Mouse (Mus musculus): Measurements from ENCODE around the gene Twnk. TPM values are rescaled to one million over a fixed set of nuclear protein-coding genes. Genes with fewer than 3 reads are reported as not detected.

Gene Twnk
- polyA plus RNA-seq (2015; fragmentation: Nextera tagmentation; extraction: Ambion mirVana), result 12.9 and 15.8 TPM in 2 replicates

- H3K36me3 ChIP-seq, result peaks cover 45% of the 10 kb centered on the region
- WGBS, result 12% methylated on average over 16 of the region's 16 CpGs
- H3K9ac ChIP-seq (replicated peaks), result peak within 1 kb of the TSS; percentile 73
- H3K9me3 ChIP-seq (replicated peaks), result no peaks in the 10 kb centered on the region
- ATAC-seq (ENCODE audit: low FRiP score), result no peak
- H3K27me3 ChIP-seq (replicated peaks), result no peaks in the 10 kb centered on the region
- H3K4me2 ChIP-seq, result peak within 1 kb of the TSS; percentile 96
- H3K4me3 ChIP-seq (replicated peaks), result peak within 1 kb of the TSS; percentile 93
- peaks cover 52% of the 10 kb centered on the region for H3K4me1 ChIP-seq
- H3K27ac ChIP-seq (replicated peaks), result peak within 1 kb of the TSS; percentile 86
Observed at GRCm38 (mm10) chr19:45005444-45005843, at the start of gene Twnk. Gene Twnk, plus strand, starts transcription at chr19:45005663.

GRCm38 (mm10) chr19:44959633-44960032, 45.8 kb upstream of the Twnk start:
- no peak overlapping the region for H3K4me3 ChIP-seq (replicated peaks)
- H3K27ac ChIP-seq (replicated peaks), result no peak overlapping the region
- peaks cover 74% of the 10 kb centered on the region for H3K36me3 ChIP-seq
- no peaks in the 10 kb centered on the region for H3K9me3 ChIP-seq (replicated peaks)
- no peak overlapping the region for H3K4me2 ChIP-seq
- 99% methylated on average over 2 of the region's 2 CpGs for WGBS
- ATAC-seq (ENCODE audit: low FRiP score), result no peak
- no peaks in the 10 kb centered on the region for H3K27me3 ChIP-seq (replicated peaks)
- no peak overlapping the region for H3K9ac ChIP-seq (replicated peaks)
- H3K4me1 ChIP-seq, result no peaks in the 10 kb centered on the region

GRCm38 (mm10) chr19:44965978-44966377, 39.5 kb upstream of the Twnk start:
- Histone ChIP-seq H3K27me3 (replicated peaks) (no peaks in the 10 kb centered on the region), H3K9ac (replicated peaks) (no peak overlapping the region), H3K4me3 (replicated peaks) (no peak overlapping the region), H3K27ac (replicated peaks) (no peak overlapping the region), H3K4me1 (no peaks in the 10 kb centered on the region), H3K4me2 (no peak overlapping the region), H3K9me3 (replicated peaks) (no peaks in the 10 kb centered on the region), H3K36me3 (peaks cover 76% of the 10 kb centered on the region)
- 100% methylated on average over 1 of the region's 1 CpGs for WGBS
- ATAC-seq (ENCODE audit: low FRiP score), result no peak

GRCm38 (mm10) chr19:44968329-44968728, 37.1 kb upstream of the Twnk start:
- H3K36me3 ChIP-seq, result peaks cover 81% of the 10 kb centered on the region
- H3K4me3 ChIP-seq (replicated peaks), result no peak overlapping the region
- H3K27me3 ChIP-seq (replicated peaks), result no peaks in the 10 kb centered on the region
- H3K4me1 ChIP-seq, result no peaks in the 10 kb centered on the region
- H3K27ac ChIP-seq (replicated peaks), result no peak overlapping the region
- H3K9ac ChIP-seq (replicated peaks), result no peak overlapping the region
- H3K9me3 ChIP-seq (replicated peaks), result no peaks in the 10 kb centered on the region
- H3K4me2 ChIP-seq, result no peak overlapping the region
- no peak for ATAC-seq (ENCODE audit: low FRiP score)
- 89% methylated on average over 3 of the region's 3 CpGs for WGBS

GRCm38 (mm10) chr19:44976636-44977035, 28.8 kb upstream of the Twnk start:
- ATAC-seq (ENCODE audit: low FRiP score), result no peak
- WGBS, result 78% methylated on average over 6 of the region's 6 CpGs
- Histone ChIP-seq H3K27me3 (replicated peaks) (no peaks in the 10 kb centered on the region), H3K4me3 (replicated peaks) (no peak overlapping the region), H3K27ac (replicated peaks) (no peak overlapping the region), H3K9me3 (replicated peaks) (no peaks in the 10 kb centered on the region), H3K4me2 (no peak overlapping the region), H3K9ac (replicated peaks) (no peak overlapping the region), H3K4me1 (no peaks in the 10 kb centered on the region), H3K36me3 (peaks cover 89% of the 10 kb centered on the region)

GRCm38 (mm10) chr19:44977148-44977547, 28.3 kb upstream of the Twnk start:
- Histone ChIP-seq H3K27me3 (replicated peaks) (no peaks in the 10 kb centered on the region), H3K4me1 (no peaks in the 10 kb centered on the region), H3K27ac (replicated peaks) (no peak overlapping the region), H3K36me3 (peaks cover 88% of the 10 kb centered on the region), H3K9ac (replicated peaks) (no peak overlapping the region), H3K9me3 (replicated peaks) (no peaks in the 10 kb centered on the region), H3K4me2 (no peak overlapping the region), H3K4me3 (replicated peaks) (no peak overlapping the region)
- no peak for ATAC-seq (ENCODE audit: low FRiP score)
- WGBS, result 94% methylated on average over 6 of the region's 6 CpGs

GRCm38 (mm10) chr19:44980787-44981186, 24.7 kb upstream of the Twnk start:
- Histone ChIP-seq H3K4me3 (replicated peaks) (no peak overlapping the region), H3K27me3 (replicated peaks) (no peaks in the 10 kb centered on the region), H3K9ac (replicated peaks) (no peak overlapping the region), H3K27ac (replicated peaks) (no peak overlapping the region), H3K4me2 (no peak overlapping the region), H3K9me3 (replicated peaks) (no peaks in the 10 kb centered on the region), H3K4me1 (no peaks in the 10 kb centered on the region), H3K36me3 (peaks cover 56% of the 10 kb centered on the region)
- no peak for ATAC-seq (ENCODE audit: low FRiP score)
- 90% methylated on average over 2 of the region's 2 CpGs for WGBS

GRCm38 (mm10) chr19:44982477-44983115, 22.9 kb upstream of the Twnk start:
- Histone ChIP-seq H3K27ac (replicated peaks) (no peak overlapping the region), H3K9me3 (replicated peaks) (no peaks in the 10 kb centered on the region), H3K4me2 (no peak overlapping the region), H3K36me3 (peaks cover 38% of the 10 kb centered on the region), H3K4me3 (replicated peaks) (no peak overlapping the region), H3K4me1 (no peaks in the 10 kb centered on the region), H3K9ac (replicated peaks) (no peak overlapping the region), H3K27me3 (replicated peaks) (0 out of 2 replicates have a peak, but pooled peaks cover 2% of the 10 kb centered on the region)
- WGBS, result 78% methylated on average over 7 of the region's 7 CpGs
- ATAC-seq (ENCODE audit: low FRiP score), result no peak

GRCm38 (mm10) chr19:44983366-44983765, 22.1 kb upstream of the Twnk start:
- ATAC-seq (ENCODE audit: low FRiP score), result no peak
- Histone ChIP-seq H3K27ac (replicated peaks) (no peak overlapping the region), H3K36me3 (peaks cover 30% of the 10 kb centered on the region), H3K9me3 (replicated peaks) (no peaks in the 10 kb centered on the region), H3K9ac (replicated peaks) (no peak overlapping the region), H3K4me2 (no peak overlapping the region), H3K4me3 (replicated peaks) (no peak overlapping the region), H3K27me3 (replicated peaks) (0 out of 2 replicates have a peak, but pooled peaks cover 2% of the 10 kb centered on the region), H3K4me1 (peaks cover 2% of the 10 kb centered on the region; the same call in 1 of the 2 replicates)
- WGBS, result 94% methylated on average over 6 of the region's 6 CpGs

GRCm38 (mm10) chr19:44984420-44984819, 21.0 kb upstream of the Twnk start:
- no peak overlapping the region for H3K27ac ChIP-seq (replicated peaks)
- no peak overlapping the region for H3K4me2 ChIP-seq
- H3K9ac ChIP-seq (replicated peaks), result no peak overlapping the region
- H3K4me1 ChIP-seq, result peaks cover 8% of the 10 kb centered on the region
- 95% methylated on average over 4 of the region's 4 CpGs for WGBS
- no peak for ATAC-seq (ENCODE audit: low FRiP score)
- H3K36me3 ChIP-seq, result peaks cover 24% of the 10 kb centered on the region
- H3K9me3 ChIP-seq (replicated peaks), result no peaks in the 10 kb centered on the region
- no peak overlapping the region for H3K4me3 ChIP-seq (replicated peaks)
- 0 out of 2 replicates have a peak, but pooled peaks cover 2% of the 10 kb centered on the region for H3K27me3 ChIP-seq (replicated peaks)

GRCm38 (mm10) chr19:44985159-44985988, 20.1 kb upstream of the Twnk start:
- Histone ChIP-seq H3K27ac (replicated peaks) (no peak overlapping the region), H3K36me3 (peaks cover 17% of the 10 kb centered on the region), H3K27me3 (replicated peaks) (0 out of 2 replicates have a peak, but pooled peaks cover 2% of the 10 kb centered on the region), H3K4me1 (peaks cover 18% of the 10 kb centered on the region), H3K4me2 (no peak overlapping the region), H3K9me3 (replicated peaks) (no peaks in the 10 kb centered on the region), H3K4me3 (replicated peaks) (no peak overlapping the region), H3K9ac (replicated peaks) (no peak overlapping the region)
- WGBS, result 68% methylated on average over 5 of the region's 5 CpGs
- ATAC-seq (ENCODE audit: low FRiP score), result no peak

- ATAC-seq (ENCODE audit: low FRiP score), result no peak
- Histone ChIP-seq H3K9me3 (replicated peaks) (no peaks in the 10 kb centered on the region), H3K4me2 (no peak overlapping the region), H3K9ac (replicated peaks) (no peak overlapping the region), H3K27ac (replicated peaks) (no peak overlapping the region), H3K4me3 (replicated peaks) (no peak overlapping the region), H3K36me3 (peaks cover 3% of the 10 kb centered on the region), H3K4me1 (peaks cover 34% of the 10 kb centered on the region), H3K27me3 (replicated peaks) (0 out of 2 replicates have a peak, but pooled peaks cover 2% of the 10 kb centered on the region)
- WGBS, result 73% methylated on average over 6 of the region's 6 CpGs
Observed at GRCm38 (mm10) chr19:44987004-44987403, 18.5 kb upstream of the Twnk start.

All from neural tube, embryonic 15.5 days (tissue).